Mouse (Mus musculus) intestine, embryonic 14.5 days (tissue): ENCODE measurements around the gene Mxi1. TPM values are rescaled to one million over a fixed set of nuclear protein-coding genes. Genes with fewer than 3 reads are reported as not detected.

Source experiments
- ATAC-seq: fragments of 200-750 bp; cut with Nextera tagmentation; replicated peaks from 2 replicates; pipeline ENCODE4 v1.8.0; 2017; ENCODE audit warnings: low read depth, moderate number of reproducible peaks, moderate TSS enrichment, moderate library complexity; ENCODE audit not compliant: low FRiP score, low TSS enrichment
- DNase-seq: peaks from one replicate; pipeline ENCODE4 v3.0.0-alpha.2; 2018; ENCODE audit warnings: low spot score
- H3K27ac ChIP-seq: fragments of 300-500 bp; sonication (generic); 2 replicates; pipeline ENCODE4 v1.5.1; 2014; ENCODE audit warnings: low read depth, mild to moderate bottlenecking, control low read depth
- H3K27me3 ChIP-seq: fragments of 300-500 bp; sonication (generic); replicated peaks from 2 replicates; pipeline ENCODE4 v1.6.1; 2014; ENCODE audit warnings: low read length, control low read depth; ENCODE audit not compliant: control insufficient read depth, insufficient read depth
- H3K36me3 ChIP-seq: fragments of 300-500 bp; sonication (generic); 2 replicates; pipeline ENCODE4 v1.6.1; 2014; ENCODE audit warnings: low read length, control low read depth; ENCODE audit not compliant: control insufficient read depth, insufficient read depth
- H3K4me1 ChIP-seq: fragments of 300-500 bp; sonication (generic); replicated peaks from 2 replicates; pipeline ENCODE4 v1.6.1; 2014; ENCODE audit warnings: low read length, control low read depth, mixed read lengths; ENCODE audit not compliant: control insufficient read depth, insufficient read depth
- H3K4me2 ChIP-seq: fragments of 300-500 bp; sonication (generic); 2 replicates; pipeline ENCODE4 v1.6.1; 2014; ENCODE audit warnings: low read length
- H3K4me3 ChIP-seq: fragments of 300-500 bp; sonication (generic); 2 replicates; pipeline ENCODE4 v1.5.1; 2014; ENCODE audit warnings: low read depth, low read length, control low read depth, mixed read lengths
- H3K9ac ChIP-seq: fragments of 300-500 bp; sonication (generic); 2 replicates; pipeline ENCODE4 v1.6.1; 2014; ENCODE audit warnings: mild to moderate bottlenecking, low read length
- H3K9me3 ChIP-seq: fragments of 300-500 bp; sonication (generic); 2 replicates; pipeline ENCODE4 v1.6.1; 2016; ENCODE audit warnings: low read length, control low read depth; ENCODE audit not compliant: control insufficient read depth
- WGBS: fragments of 180-500 bp; shearing (Covaris S2); extraction: QIAGEN DNeasy Blood & Tissue Kit; methylation state at CpG from one replicate; pipeline ENCODE4 v1.1.7; 2014; 5-methylcytosine and 5-hydroxymethylcytosine counted together
- polyA plus RNA-seq: library from polyadenylated mRNA; unstranded; fragments of >200 nt; fragmentation: Nextera tagmentation; extraction: Ambion mirVana; gene quantifications from 2 replicates; pipeline ENCODE4 v1.2.1, GENCODE M21; 2014

Mxi1 gene
- polyA plus RNA-seq, 1 experiment from 2014 or later: 37.5 TPM

GRCm38 (mm10) chr19:53316105-53316504 is 5.8 kb downstream of the Mxi1 start:
- DNase-seq (no peak), ATAC-seq (no peak)
- Histone ChIP-seq H3K27me3 (no peaks in the 10 kb centered on the region), H3K4me3 (no peak overlapping the region), H3K36me3 (no peaks in the 10 kb centered on the region), H3K4me2 (no peak overlapping the region), H3K27ac (no peak overlapping the region), H3K4me1 (peaks cover 25% of the 10 kb centered on the region), H3K9me3 (no peaks in the 10 kb centered on the region), H3K9ac (no peak overlapping the region)
- WGBS: 90% methylated on average over 8 of the region's 8 CpGs

- ATAC-seq (no peak), DNase-seq (no peak)
- no peaks in the 10 kb centered on the region for H3K27me3 ChIP-seq
- no peak overlapping the region for H3K4me3 ChIP-seq
- H3K36me3 ChIP-seq: no peaks in the 10 kb centered on the region
- no peak overlapping the region for H3K4me2 ChIP-seq
- peaks cover 33% of the 10 kb centered on the region for H3K4me1 ChIP-seq
- H3K9me3 ChIP-seq: no peaks in the 10 kb centered on the region
- H3K27ac ChIP-seq: no peak overlapping the region
- no peak overlapping the region for H3K9ac ChIP-seq
- 84% methylated on average over 6 of the region's 6 CpGs for WGBS
Observed at GRCm38 (mm10) chr19:53316963-53317362, 6.6 kb downstream of the Mxi1 start.

GRCm38 (mm10) chr19:53318143-53319132 is 8.1 kb downstream of the Mxi1 start:
- ATAC-seq (no peak), DNase-seq (no peak)
- H3K4me2 ChIP-seq: peak overlapping the region; percentile 1; the same call in 1 of the 2 replicates
- H3K27ac ChIP-seq: peak overlapping the region; percentile 36; the same call in 1 of the 2 replicates
- H3K36me3 ChIP-seq: no peaks in the 10 kb centered on the region
- H3K9me3 ChIP-seq: no peaks in the 10 kb centered on the region
- H3K9ac ChIP-seq: no peak overlapping the region
- peaks cover 33% of the 10 kb centered on the region for H3K4me1 ChIP-seq
- 71% methylated on average over 16 of the region's 16 CpGs for WGBS
- no peak overlapping the region for H3K4me3 ChIP-seq
- no peaks in the 10 kb centered on the region for H3K27me3 ChIP-seq

- Histone ChIP-seq H3K36me3 (no peaks in the 10 kb centered on the region), H3K4me1 (peaks cover 29% of the 10 kb centered on the region), H3K27ac (0 out of 2 replicates have a peak overlapping the region, but pooled peaks have one; percentile 45), H3K4me2 (no peak overlapping the region), H3K27me3 (no peaks in the 10 kb centered on the region), H3K9me3 (no peaks in the 10 kb centered on the region), H3K9ac (no peak overlapping the region), H3K4me3 (no peak overlapping the region)
- 0 out of 2 replicates have a peak, but pooled peaks have one; percentile 24 for ATAC-seq
- WGBS: 64% methylated on average over 9 of the region's 9 CpGs
- no peak for DNase-seq
Observed at GRCm38 (mm10) chr19:53320264-53321110, 10.2 kb downstream of the Mxi1 start.

GRCm38 (mm10) chr19:53321273-53321672 is 11.0 kb downstream of the Mxi1 start:
- Histone ChIP-seq H3K4me3 (no peak overlapping the region), H3K4me1 (peaks cover 35% of the 10 kb centered on the region), H3K27ac (peak overlapping the region; percentile 45; the same call in 1 of the 2 replicates), H3K36me3 (no peaks in the 10 kb centered on the region), H3K9me3 (no peaks in the 10 kb centered on the region), H3K4me2 (peak overlapping the region; percentile 16; the same call in 1 of the 2 replicates), H3K27me3 (no peaks in the 10 kb centered on the region), H3K9ac (no peak overlapping the region)
- DNase-seq (no peak), ATAC-seq (no peak)
- 63% methylated on average over 10 of the region's 10 CpGs for WGBS

- no peak for DNase-seq
- no peak for ATAC-seq
- Histone ChIP-seq H3K9me3 (no peaks in the 10 kb centered on the region), H3K9ac (no peak overlapping the region), H3K36me3 (no peaks in the 10 kb centered on the region), H3K27ac (no peak overlapping the region), H3K27me3 (no peaks in the 10 kb centered on the region), H3K4me1 (peaks cover 30% of the 10 kb centered on the region), H3K4me3 (no peak overlapping the region), H3K4me2 (no peak overlapping the region)
- WGBS: 92% methylated on average over 12 of the region's 12 CpGs
Observed at GRCm38 (mm10) chr19:53322438-53323048, 12.2 kb downstream of the Mxi1 start.

- Histone ChIP-seq H3K4me3 (no peak overlapping the region), H3K9me3 (no peaks in the 10 kb centered on the region), H3K27ac (no peak overlapping the region), H3K9ac (no peak overlapping the region; the same call in 1 of the 2 replicates), H3K4me2 (peak overlapping the region; percentile 57), H3K36me3 (no peaks in the 10 kb centered on the region), H3K4me1 (peaks cover 22% of the 10 kb centered on the region), H3K27me3 (no peaks in the 10 kb centered on the region)
- DNase-seq: no peak
- WGBS: 66% methylated on average over 6 of the region's 6 CpGs
- ATAC-seq: no peak
Observed at GRCm38 (mm10) chr19:53324866-53325265, 14.5 kb downstream of the Mxi1 start.
